Mouse (Mus musculus): Measurements from ENCODE around the gene Ndufb11. TPM values are rescaled to one million over a fixed set of nuclear protein-coding genes. Genes with fewer than 3 reads are reported as not detected.

Gene Ndufb11
- 67.1 and 103 TPM in 2 replicates for total RNA-seq (2017)

DNA sequence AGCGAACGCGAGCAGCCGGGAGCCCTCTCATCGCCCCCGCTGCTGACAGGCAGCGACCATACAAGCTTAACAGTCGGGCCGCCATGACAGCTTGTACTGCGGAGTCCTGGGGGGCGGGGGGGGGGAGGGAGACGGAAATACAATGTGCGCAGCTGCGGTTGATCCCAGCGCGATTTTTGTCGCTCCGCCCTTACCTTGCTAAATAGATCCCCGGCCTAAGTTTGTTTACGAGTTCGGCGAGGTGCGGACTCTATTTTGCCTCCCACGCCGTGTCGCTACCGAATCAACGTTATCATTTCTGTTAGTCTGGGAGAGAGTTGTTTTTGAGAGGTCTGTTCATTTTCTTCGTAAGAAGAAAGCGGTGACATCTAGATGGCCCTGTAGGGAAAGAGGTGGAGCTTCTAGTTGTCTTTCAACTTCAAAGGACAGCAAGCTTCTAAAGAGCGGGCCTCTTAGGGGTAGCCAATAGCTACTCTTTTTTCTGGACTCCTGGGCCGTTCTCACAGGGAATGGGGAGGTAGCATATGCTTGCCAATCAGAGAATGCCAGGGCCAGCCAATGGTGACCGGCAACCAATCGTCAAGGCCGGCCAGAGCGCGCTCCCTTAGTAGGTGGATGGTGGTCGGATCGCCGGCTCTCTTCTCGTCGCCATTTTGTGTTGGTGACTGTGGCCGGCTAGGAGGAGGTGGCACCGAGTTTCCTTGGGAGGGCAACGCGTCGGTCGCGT is at the start of gene Ndufb11, which contains the start of gene Rbm10:
Gene Ndufb11 (minus strand): TSS at position 444 of the 727 bp plus-strand sequence.
Gene Rbm10 (plus strand): TSS at position 328 of the 727 bp plus-strand sequence.
- peak; percentile 92 for ATAC-seq (replicated peaks; ENCODE audit: low read depth, poor library complexity, severe bottlenecking)

DNA sequence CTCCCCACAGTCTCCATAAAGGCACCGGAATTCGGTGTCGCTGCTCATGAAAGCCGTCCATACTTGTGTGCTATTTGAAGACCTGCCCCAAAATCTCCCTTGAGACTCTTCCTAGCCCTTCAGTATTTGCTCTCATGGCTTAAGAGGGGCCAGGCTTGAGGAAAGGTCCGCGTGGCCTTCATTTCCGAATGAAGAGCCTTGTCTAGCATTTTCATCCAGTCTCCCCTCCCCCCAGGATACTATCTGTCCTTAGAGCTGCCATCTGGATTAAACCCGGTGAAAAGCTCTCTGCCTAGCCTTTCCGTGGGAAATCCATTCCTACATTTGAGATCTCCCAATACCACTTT is 46.0 kb upstream of the Ndufb11 start:
- ATAC-seq (replicated peaks; ENCODE audit: low read depth, poor library complexity, severe bottlenecking) = no peak

DNA sequence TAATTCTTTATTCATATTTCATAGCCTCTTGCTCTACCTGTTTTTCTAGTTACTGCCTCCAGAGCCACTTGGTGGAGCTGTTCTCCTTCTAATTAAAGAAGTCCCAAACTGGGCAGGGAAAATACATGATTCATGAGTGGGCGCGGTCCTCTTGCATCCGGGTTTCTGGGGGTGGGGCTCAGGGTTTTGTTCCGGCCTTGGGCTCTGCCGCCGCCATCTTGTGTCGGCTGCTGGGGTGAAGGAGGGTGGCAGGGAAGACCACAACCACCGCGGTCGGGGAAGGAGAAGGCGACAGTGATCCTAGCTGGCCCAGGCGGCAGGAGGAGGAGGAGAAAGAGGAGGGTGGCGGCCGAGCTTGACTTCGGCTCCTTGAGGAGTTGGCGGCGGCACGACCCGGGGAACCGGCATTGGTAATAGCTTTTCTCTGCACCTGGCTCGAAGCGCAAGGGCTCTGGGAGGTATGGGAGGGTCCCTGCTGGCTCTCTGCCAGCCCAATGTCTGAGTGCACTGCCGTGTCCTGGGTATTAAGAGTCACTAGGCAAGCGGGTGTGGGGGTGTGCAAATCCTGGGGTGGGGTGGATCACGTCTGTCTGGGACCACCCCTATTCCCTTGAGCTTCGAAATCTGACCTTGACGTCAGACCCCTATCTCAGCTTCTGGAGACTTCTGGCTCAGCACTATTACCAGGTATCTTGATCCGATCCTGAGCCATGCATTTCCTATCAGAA is 45.5 kb upstream of the Ndufb11 start:
- peak; percentile 74 for ATAC-seq (replicated peaks; ENCODE audit: low read depth, poor library complexity, severe bottlenecking)

GRCm38 (mm10) chrX:20662317-20662715 is 44.9 kb upstream of the Ndufb11 start:
- ATAC-seq (replicated peaks; ENCODE audit: low read depth, poor library complexity, severe bottlenecking) = no peak

GRCm38 (mm10) chrX:20658891-20659406 is 41.5 kb upstream of the Ndufb11 start:
- 0 out of 2 replicates have a peak, but pooled peaks have one; percentile 5 for ATAC-seq (replicated peaks; ENCODE audit: low read depth, poor library complexity, severe bottlenecking)

DNA sequence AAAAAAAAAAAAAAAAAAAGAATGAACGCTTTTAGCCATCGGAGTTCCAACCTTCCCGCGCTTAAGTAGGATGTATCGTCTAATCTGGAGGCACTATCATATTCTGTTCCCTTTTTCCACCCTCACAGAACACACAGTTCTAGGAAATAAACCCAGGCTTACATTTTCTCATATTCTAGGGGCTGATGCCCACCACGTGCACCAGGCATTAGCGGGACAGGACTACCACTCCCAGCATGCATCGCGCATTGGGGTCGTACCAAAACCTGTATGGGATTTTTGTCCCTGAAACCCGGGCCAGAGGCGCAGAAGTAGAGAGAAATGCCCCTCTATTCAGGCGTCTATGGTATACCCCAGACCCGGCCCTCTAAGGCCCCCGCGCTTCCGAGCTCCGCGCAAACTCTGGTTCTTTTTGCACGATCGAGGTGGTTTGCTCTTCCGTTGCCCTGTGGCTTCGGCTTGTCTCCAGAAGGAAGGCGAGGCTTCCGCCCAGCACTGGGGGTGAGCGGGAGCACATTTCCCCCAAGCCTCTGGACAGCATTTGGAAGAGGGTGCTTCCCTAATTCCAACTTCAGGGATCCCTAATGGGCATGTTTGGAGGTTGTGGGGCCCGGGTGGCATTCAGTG is 40.7 kb upstream of the Ndufb11 start, which contains the start of gene Uba1:
Gene Uba1 (plus strand): TSS at position 301 of the 627 bp plus-strand sequence.
- peak; percentile 89 for ATAC-seq (replicated peaks; ENCODE audit: low read depth, poor library complexity, severe bottlenecking)

- ATAC-seq (replicated peaks; ENCODE audit: low read depth, poor library complexity, severe bottlenecking) = no peak
Measured at GRCm38 (mm10) chrX:20657593-20657992, 40.2 kb upstream of the Ndufb11 start.

DNA sequence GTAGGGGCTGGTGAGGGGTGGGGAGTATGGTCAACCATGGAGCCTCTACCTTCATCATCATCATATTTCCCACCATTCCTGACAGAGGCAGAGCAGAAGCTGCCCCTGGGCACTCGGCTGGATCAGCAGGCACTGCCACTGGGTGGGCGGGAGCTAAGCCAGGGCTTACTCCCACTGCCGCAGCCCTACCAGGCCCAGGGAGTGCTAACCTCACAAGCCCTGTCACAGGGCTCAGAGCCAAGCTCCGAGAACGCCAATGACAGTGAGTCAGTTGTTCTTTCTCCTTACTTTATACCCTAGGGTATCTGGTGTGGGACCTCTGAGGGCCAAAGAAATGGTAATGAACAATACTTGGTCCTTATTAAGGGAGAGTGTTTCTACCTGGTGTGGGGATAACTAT is 27.4 kb upstream of the Ndufb11 start:
- ATAC-seq (replicated peaks; ENCODE audit: low read depth, poor library complexity, severe bottlenecking) = no peak

- no peak for ATAC-seq (replicated peaks; ENCODE audit: low read depth, poor library complexity, severe bottlenecking)
Measured at GRCm38 (mm10) chrX:20638141-20638540, 20.7 kb upstream of the Ndufb11 start.

- no peak; the same call in 1 of the 2 replicates for ATAC-seq (replicated peaks; ENCODE audit: low read depth, poor library complexity, severe bottlenecking)
Measured at GRCm38 (mm10) chrX:20617903-20618399, 532 bp upstream of the Ndufb11 start.

GRCm38 (mm10) chrX:20616861-20617175 is 601 bp downstream of the Ndufb11 start:
- ATAC-seq (replicated peaks; ENCODE audit: low read depth, poor library complexity, severe bottlenecking) = no peak

- ATAC-seq (replicated peaks; ENCODE audit: low read depth, poor library complexity, severe bottlenecking) = no peak
Measured at GRCm38 (mm10) chrX:20608500-20608899, 8.9 kb downstream of the Ndufb11 start.

GRCm38 (mm10) chrX:20587968-20588367 is 29.5 kb downstream of the Ndufb11 start:
- ATAC-seq (replicated peaks; ENCODE audit: low read depth, poor library complexity, severe bottlenecking) = no peak

- no peak for ATAC-seq (replicated peaks; ENCODE audit: low read depth, poor library complexity, severe bottlenecking)
Measured at GRCm38 (mm10) chrX:20573927-20574326, 43.5 kb downstream of the Ndufb11 start.

GRCm38 (mm10) chrX:20572683-20573082 is 44.7 kb downstream of the Ndufb11 start:
- ATAC-seq (replicated peaks; ENCODE audit: low read depth, poor library complexity, severe bottlenecking) = no peak

- no peak for ATAC-seq (replicated peaks; ENCODE audit: low read depth, poor library complexity, severe bottlenecking)
Measured at GRCm38 (mm10) chrX:20571024-20571423, 46.4 kb downstream of the Ndufb11 start.

Other genes with a start within 250 kb of the Ndufb11 start
- gene Jade3, start 191.9 kb downstream of the Ndufb11 start, total RNA-seq (2017) = 15.5 and 18.5 TPM in 2 replicates
- not detected in 2 replicates for gene Rgn, start 67.8 kb downstream of the Ndufb11 start, total RNA-seq (2017)
- gene Rbm10, start 116 bp downstream of the Ndufb11 start, total RNA-seq (2017) = 70.1 and 74.7 TPM in 2 replicates
- gene Uba1, start 40.7 kb upstream of the Ndufb11 start, total RNA-seq (2017) = 167 and 207 TPM in 2 replicates
- gene Cdk16, start 70.3 kb upstream of the Ndufb11 start, total RNA-seq (2017) = 22.5 and 29.5 TPM in 2 replicates
- 30.0 and 38.5 TPM in 2 replicates for gene Usp11, start 86.3 kb upstream of the Ndufb11 start, total RNA-seq (2017)
- gene Araf, start 180.2 kb upstream of the Ndufb11 start, total RNA-seq (2017) = 33.2 and 46.5 TPM in 2 replicates